Mouse (Mus musculus): ENCODE measurements around the gene Mr1. TPM values are rescaled to one million over a fixed set of nuclear protein-coding genes. Genes with fewer than 3 reads are reported as not detected.
"Not testable (repeated sequence)": the region's sequence is repeated elsewhere in the genome, so short reads cannot be mapped to it uniquely, and the experiment has no call there.

The Mr1 gene
- polyA plus RNA-seq, 1 experiment = 0.66 TPM

DNA sequence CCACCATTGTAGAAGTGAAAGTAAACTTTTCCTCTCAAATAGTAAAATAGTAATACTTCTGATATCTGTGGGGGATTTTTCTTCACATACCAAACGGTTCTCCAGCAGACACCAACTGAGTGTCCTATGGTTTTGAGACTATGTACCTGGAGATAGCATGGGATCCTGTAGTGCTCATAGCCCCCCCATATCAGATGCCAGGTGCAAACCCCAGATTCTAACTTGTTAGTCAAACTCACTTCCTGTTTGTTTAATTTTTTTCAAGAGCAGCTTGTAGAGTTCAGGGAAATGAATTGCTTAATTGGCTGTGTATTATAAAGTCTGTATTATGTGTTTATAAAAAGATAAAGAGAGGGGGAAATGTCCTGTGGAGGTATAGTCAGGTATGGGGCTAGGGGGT lies 27.8 kb upstream of the Mr1 start:
- WGBS = 58% methylated on average over 1 of the region's 1 CpGs
- no peak overlapping the region for H3K4me3 ChIP-seq (ENCODE audit: low read depth, low read length)
- no peaks in the 10 kb centered on the region for H3K4me1 ChIP-seq (ENCODE audit: control insufficient read depth, insufficient read depth, insufficient read length, low read length)
- peaks cover 2% of the 10 kb centered on the region; the same call in 1 of the 2 replicates for H3K36me3 ChIP-seq (ENCODE audit: control insufficient read depth, insufficient read depth, low read length)
- no peak overlapping the region for H3K27ac ChIP-seq (ENCODE audit: insufficient read depth, low read depth, low read length)
- TF ChIP-seq CTCF (IDR thresholded peaks at IDR 0.05; ENCODE audit: extremely low read depth, insufficient read length, insufficient replicate concordance, low read depth, low read length) (no peak), POLR2A (IDR thresholded peaks at IDR 0.05; ENCODE audit: low read depth, low read length) (no peak)
- H3K27me3 ChIP-seq (ENCODE audit: control insufficient read depth, insufficient read depth, low read length) = no peaks in the 10 kb centered on the region

DNA sequence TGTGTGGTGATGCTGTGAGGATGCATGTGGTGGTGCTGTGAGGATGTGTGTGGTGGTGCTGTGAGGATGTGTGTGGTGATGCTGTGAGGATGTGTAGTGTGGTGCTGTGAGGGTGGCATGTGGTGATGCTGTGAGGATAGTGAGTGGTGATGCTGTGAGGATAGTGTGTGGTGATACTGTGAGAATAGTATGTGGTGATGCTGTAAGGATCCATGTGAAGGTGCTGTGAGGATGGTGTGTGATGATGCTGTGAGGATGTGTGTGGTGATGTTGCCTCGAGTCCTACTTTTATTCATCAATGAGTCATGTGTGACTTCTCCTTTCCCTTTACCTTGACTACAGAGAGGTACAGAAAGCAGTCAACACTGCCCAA lies 27.0 kb upstream of the Mr1 start:
- H3K4me3 ChIP-seq (ENCODE audit: low read depth, low read length); H3K4me1 ChIP-seq (ENCODE audit: control insufficient read depth, insufficient read depth, insufficient read length, low read length); H3K36me3 ChIP-seq (ENCODE audit: control insufficient read depth, insufficient read depth, low read length); H3K27ac ChIP-seq (ENCODE audit: insufficient read depth, low read depth, low read length); H3K27me3 ChIP-seq (ENCODE audit: control insufficient read depth, insufficient read depth, low read length): not testable (repeated sequence)
- WGBS = 84% methylated on average over 1 of the region's 1 CpGs

DNA sequence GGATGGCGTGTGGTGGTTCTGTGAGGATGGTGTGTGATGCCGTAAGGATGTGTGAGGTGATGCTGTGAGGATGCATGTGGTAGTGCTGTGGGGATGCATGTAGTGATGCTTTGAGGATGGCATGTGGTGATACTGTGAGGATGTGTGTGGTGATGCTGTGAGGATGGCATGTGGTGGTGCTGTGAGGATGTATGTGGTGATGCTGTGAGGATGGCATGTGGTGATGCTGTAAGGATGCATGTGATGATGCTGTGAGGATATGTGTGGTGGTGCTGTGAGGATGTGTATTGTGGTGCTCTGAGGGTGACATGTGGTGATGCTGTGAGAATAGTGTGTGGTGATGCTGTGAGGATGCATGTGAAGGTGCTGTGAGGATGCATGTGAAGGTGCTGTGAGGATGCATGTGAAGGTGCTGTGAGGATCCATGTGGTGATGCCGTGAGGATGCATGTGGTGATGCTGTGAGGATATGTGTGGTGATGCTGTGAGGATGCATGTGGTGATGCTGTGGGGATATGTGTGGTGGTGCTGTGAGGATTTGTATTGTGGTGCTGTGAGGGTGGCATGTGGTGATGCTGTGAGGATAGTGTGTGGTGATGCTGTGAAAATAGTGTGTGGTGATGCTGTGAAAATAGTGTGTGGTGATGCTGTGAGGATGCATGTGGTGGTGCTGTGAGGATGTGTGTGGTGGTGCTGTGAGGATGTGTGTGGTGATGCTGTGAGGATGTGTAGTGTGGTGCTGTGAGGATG lies 26.5 kb upstream of the Mr1 start:
- WGBS = 92% methylated on average over 3 of the region's 3 CpGs
- no peak overlapping the region for H3K4me3 ChIP-seq (ENCODE audit: low read depth, low read length)
- no peak overlapping the region for H3K27ac ChIP-seq (ENCODE audit: insufficient read depth, low read depth, low read length)
- TF ChIP-seq CTCF (IDR thresholded peaks at IDR 0.05; ENCODE audit: extremely low read depth, insufficient read length, insufficient replicate concordance, low read depth, low read length) (no peak), POLR2A (IDR thresholded peaks at IDR 0.05; ENCODE audit: low read depth, low read length) (no peak)
- H3K27me3 ChIP-seq (ENCODE audit: control insufficient read depth, insufficient read depth, low read length) = no peaks in the 10 kb centered on the region
- H3K36me3 ChIP-seq (ENCODE audit: control insufficient read depth, insufficient read depth, low read length) = peaks cover 2% of the 10 kb centered on the region; the same call in 1 of the 2 replicates
- H3K4me1 ChIP-seq (ENCODE audit: control insufficient read depth, insufficient read depth, insufficient read length, low read length) = no peaks in the 10 kb centered on the region

DNA sequence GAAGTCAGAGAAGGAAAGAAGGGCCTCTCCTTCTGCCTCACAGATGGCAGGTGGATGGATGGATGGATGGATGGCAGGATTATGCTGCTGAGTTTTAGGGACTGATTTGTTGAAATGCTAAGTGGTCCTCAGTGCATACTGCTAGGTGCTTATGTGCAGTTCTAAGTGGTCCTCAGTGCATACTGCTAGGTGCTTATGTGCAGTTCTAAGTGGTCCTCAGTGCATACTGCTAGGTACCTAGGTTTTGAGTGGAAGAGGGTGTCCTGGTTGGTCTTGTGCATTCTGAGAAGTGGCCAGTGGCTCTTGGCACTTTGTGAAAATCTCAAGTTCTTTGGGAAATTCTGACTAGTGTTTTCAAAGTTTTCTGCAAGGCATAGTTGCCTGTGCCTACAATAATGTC lies 23.3 kb upstream of the Mr1 start:
- H3K4me3 ChIP-seq (ENCODE audit: low read depth, low read length) = no peak overlapping the region
- H3K27me3 ChIP-seq (ENCODE audit: control insufficient read depth, insufficient read depth, low read length) = no peaks in the 10 kb centered on the region
- H3K36me3 ChIP-seq (ENCODE audit: control insufficient read depth, insufficient read depth, low read length) = no peaks in the 10 kb centered on the region
- H3K27ac ChIP-seq (ENCODE audit: insufficient read depth, low read depth, low read length) = no peak overlapping the region
- no peaks in the 10 kb centered on the region for H3K4me1 ChIP-seq (ENCODE audit: control insufficient read depth, insufficient read depth, insufficient read length, low read length)
- TF ChIP-seq POLR2A (IDR thresholded peaks at IDR 0.05; ENCODE audit: low read depth, low read length) (no peak), CTCF (IDR thresholded peaks at IDR 0.05; ENCODE audit: extremely low read depth, insufficient read length, insufficient replicate concordance, low read depth, low read length) (no peak)

DNA sequence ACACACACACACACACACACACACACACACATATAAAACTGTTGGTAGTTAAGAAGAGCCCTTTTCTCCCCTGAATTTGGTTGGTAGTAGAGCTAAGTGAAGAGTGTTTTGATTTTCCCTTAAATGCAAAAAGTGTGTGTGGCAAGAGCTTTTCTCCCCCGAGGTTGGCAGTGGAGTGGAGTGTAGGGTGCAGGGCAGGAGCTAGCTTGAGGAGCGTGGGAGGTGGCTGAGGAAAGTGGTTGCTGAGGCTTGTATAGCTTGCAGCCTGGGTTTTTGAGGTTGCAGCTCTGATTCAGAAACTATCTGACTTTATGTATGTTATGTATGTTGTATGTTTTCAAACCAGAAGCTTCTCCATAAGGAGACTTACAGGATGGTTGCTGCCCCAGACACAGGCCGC lies 20.8 kb upstream of the Mr1 start:
- Histone ChIP-seq H3K27ac (ENCODE audit: insufficient read depth, low read depth, low read length) (no peak overlapping the region), H3K36me3 (ENCODE audit: control insufficient read depth, insufficient read depth, low read length) (no peaks in the 10 kb centered on the region), H3K27me3 (ENCODE audit: control insufficient read depth, insufficient read depth, low read length) (no peaks in the 10 kb centered on the region), H3K4me3 (ENCODE audit: low read depth, low read length) (no peak overlapping the region), H3K4me1 (ENCODE audit: control insufficient read depth, insufficient read depth, insufficient read length, low read length) (no peaks in the 10 kb centered on the region)
- 77% methylated on average over 3 of the region's 3 CpGs for WGBS
- no peak for TF ChIP-seq CTCF (IDR thresholded peaks at IDR 0.05; ENCODE audit: extremely low read depth, insufficient read length, insufficient replicate concordance, low read depth, low read length)
- no peak for TF ChIP-seq POLR2A (IDR thresholded peaks at IDR 0.05; ENCODE audit: low read depth, low read length)

DNA sequence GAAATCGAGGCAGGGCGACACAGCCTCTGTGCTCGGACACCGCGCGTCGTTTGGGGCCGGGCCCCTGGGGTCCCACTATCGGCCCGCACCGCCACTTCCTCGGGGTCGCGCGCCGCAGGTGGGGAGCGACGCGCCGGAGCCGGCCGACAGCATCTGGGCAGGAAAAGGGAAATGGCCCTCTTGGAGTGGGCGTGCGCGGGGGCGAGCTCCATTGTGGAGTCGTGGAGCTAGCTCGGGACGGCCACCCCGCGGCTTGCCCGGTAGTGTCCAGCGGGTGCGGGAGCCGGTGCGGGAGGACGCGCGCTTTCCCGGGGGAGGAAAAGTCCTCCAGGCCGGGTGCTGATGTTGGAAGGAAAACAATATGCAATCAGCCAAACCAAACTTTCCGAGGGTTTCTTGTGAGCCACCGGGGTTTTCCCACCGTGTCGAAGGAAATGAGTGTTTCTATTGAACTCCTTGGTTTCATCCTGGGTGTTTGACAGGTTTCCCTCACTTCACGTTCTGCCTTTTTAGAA lies 12.4 kb upstream of the Mr1 start:
- Histone ChIP-seq H3K27me3 (ENCODE audit: control insufficient read depth, insufficient read depth, low read length) (no peaks in the 10 kb centered on the region), H3K27ac (ENCODE audit: insufficient read depth, low read depth, low read length) (peak overlapping the region; percentile 14; the same call in 1 of the 2 replicates), H3K4me1 (ENCODE audit: control insufficient read depth, insufficient read depth, insufficient read length, low read length) (no peaks in the 10 kb centered on the region; the same call in 1 of the 2 replicates), H3K4me3 (ENCODE audit: low read depth, low read length) (peak overlapping the region; percentile 94), H3K36me3 (ENCODE audit: control insufficient read depth, insufficient read depth, low read length) (no peaks in the 10 kb centered on the region)
- no peak for TF ChIP-seq CTCF (IDR thresholded peaks at IDR 0.05; ENCODE audit: extremely low read depth, insufficient read length, insufficient replicate concordance, low read depth, low read length)
- TF ChIP-seq POLR2A (IDR thresholded peaks at IDR 0.05; ENCODE audit: low read depth, low read length) = no peak
- 1% methylated on average over 44 of the region's 46 CpGs for WGBS

DNA sequence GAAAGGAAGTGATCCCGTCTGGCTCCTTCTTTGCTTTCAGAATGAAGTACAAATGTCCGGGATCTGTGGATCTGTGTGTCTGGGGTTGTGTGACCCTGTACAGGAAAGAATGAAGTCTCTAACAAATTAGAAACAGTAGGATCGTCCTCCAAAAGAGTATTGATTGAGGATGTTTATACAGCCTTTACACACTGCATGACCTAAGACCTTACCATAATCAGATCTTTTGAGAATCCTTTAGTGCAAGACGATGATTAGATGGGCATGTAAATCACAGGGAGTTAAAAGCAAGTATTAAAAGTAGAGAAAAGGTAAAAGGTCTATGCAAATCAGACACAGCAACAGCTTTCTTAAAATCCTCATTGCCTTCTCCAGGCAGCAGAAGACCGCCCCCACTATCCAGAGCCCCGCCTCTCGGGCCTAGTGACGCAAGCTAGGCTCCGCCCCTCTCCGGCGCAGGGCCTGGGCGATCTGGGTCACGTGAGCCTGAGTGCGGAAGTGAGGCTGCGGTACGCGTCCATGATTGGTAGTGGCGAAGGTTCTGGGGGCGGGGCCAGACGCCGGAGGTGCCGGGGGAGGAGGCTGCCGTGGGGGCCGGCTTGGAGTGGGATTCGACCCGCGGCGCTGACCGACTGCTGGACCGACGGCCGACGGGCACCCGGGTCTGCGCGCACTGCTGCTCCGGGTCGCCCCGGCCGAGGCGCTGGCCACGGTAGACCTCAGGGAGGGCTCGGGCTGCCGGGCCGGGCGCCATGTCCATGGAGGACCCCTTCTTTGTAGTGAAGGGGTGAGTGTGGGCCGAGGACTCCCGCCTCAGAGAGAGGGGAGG lies 11.7 kb upstream of the Mr1 start, which contains the start of gene Stx6:
Gene Stx6, plus strand, starts transcription at position 575 of the 829 bp plus-strand sequence.
- under 1% methylated on average over 46 of the region's 48 CpGs for WGBS
- Histone ChIP-seq H3K36me3 (ENCODE audit: control insufficient read depth, insufficient read depth, low read length) (no peaks in the 10 kb centered on the region), H3K27ac (ENCODE audit: insufficient read depth, low read depth, low read length) (peak within 1 kb of the TSS; percentile 14; the same call in 1 of the 2 replicates), H3K27me3 (ENCODE audit: control insufficient read depth, insufficient read depth, low read length) (no peaks in the 10 kb centered on the region), H3K4me1 (ENCODE audit: control insufficient read depth, insufficient read depth, insufficient read length, low read length) (no peaks in the 10 kb centered on the region; the same call in 1 of the 2 replicates), H3K4me3 (ENCODE audit: low read depth, low read length) (peak within 1 kb of the TSS; percentile 94)
- no peak for TF ChIP-seq CTCF (IDR thresholded peaks at IDR 0.05; ENCODE audit: extremely low read depth, insufficient read length, insufficient replicate concordance, low read depth, low read length)
- no peak for TF ChIP-seq POLR2A (IDR thresholded peaks at IDR 0.05; ENCODE audit: low read depth, low read length)

All from small intestine, adult 2 months (tissue).